19 mouse cellular contexts compared by ENCODE assay signal in the genomic region with DNA sequence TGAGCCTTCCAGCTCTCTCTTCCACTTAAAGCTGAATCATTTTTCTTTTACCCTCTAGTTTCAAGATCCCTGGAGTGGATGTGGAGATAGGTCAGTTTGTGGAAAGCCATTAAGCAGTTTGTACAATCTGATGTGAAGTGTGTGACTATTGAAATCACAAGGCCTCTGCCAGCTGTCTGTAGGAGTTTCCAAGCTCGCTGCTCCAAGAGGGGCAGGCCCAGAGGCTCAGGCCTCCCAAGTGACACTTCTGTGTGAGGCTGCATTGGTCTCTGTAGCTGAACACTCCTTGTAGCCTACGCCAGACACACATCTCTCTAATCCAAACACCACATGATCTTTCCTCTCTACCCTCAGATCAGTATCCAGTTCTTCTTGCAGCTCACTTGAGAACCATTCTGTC.
A peak's percentile ranks its signal among the peaks of the same experiment; 100 is the strongest.
DNase-seq lines count a peak whose midpoint lies in the region; ATAC-seq and TF ChIP-seq lines count a peak whose summit lies in the region.
"Had no signal": no experiment of that assay in that cellular context is flagged by ENCODE, and none has a peak within 500 bp of the region (broad histone marks: within the 10 kb centered on the region; RNA-seq: fewer than 3 reads in every experiment).

No protein-coding gene starts in this region.

- peak; percentile 60; the same call in 1 of the 2 replicates for ATAC-seq in lung, embryonic 14.5 days (ENCODE audit: insufficient read depth)
- no peak for ATAC-seq in midbrain, embryonic 13.5 days
- ATAC-seq: forebrain, embryonic 15.5 days had no signal

- no peak overlapping the region for H3K27ac ChIP-seq in lung, embryonic 14.5 days (ENCODE audit: low read depth)
- no peak overlapping the region for H3K27ac ChIP-seq in midbrain, embryonic 13.5 days
- H3K27ac ChIP-seq: embryonic facial prominence, embryonic 12.5 days; forebrain, embryonic 15.5 days; heart, adult 2 months; hindbrain, embryonic 10.5 days; hindbrain, embryonic 14.5 days had no signal

- H3K27me3 ChIP-seq in lung, embryonic 14.5 days (ENCODE audit: insufficient read depth, low read length): no peaks in the 10 kb centered on the region
- no peaks in the 10 kb centered on the region for H3K27me3 ChIP-seq in midbrain, embryonic 13.5 days
- H3K27me3 ChIP-seq: embryonic facial prominence, embryonic 12.5 days; forebrain, embryonic 15.5 days had no signal

- H3K4me1 ChIP-seq in lung, embryonic 14.5 days (ENCODE audit: insufficient read depth): no peaks in the 10 kb centered on the region
- H3K4me1 ChIP-seq in midbrain, embryonic 13.5 days (replicated peaks): no peaks in the 10 kb centered on the region
- H3K4me1 ChIP-seq: embryonic facial prominence, embryonic 12.5 days; forebrain, embryonic 15.5 days; hindbrain, embryonic 10.5 days had no signal

- no peaks in the 10 kb centered on the region for H3K9me3 ChIP-seq in lung, embryonic 14.5 days (ENCODE audit: low read depth, low read length)
- H3K9me3 ChIP-seq in midbrain, embryonic 13.5 days: no peaks in the 10 kb centered on the region
- H3K9me3 ChIP-seq: embryonic facial prominence, embryonic 12.5 days; forebrain, embryonic 15.5 days; hindbrain, embryonic 10.5 days had no signal

- peak; percentile 41 for DNase-seq in gastrocnemius, postnatal 14 days
- no peak for DNase-seq in gastrocnemius, postnatal 36 days
- peak; percentile 14 for DNase-seq in lung, embryonic 14.5 days
- peak; percentile 54 for DNase-seq in lung, postnatal 10 days
- peak; percentile 29 to 67 for DNase-seq in lung, postnatal 4 days
- DNase-seq in right cerebral cortex, postnatal 25 days: no peak
- no peak for DNase-seq in adrenal gland, adult 8-10 months
- DNase-seq: adrenal gland, adult 2 months; adrenal gland, postnatal 36 days; cerebellum, adult 8-10 months; cerebellum, postnatal 14 days; embryo, embryonic 11 days; heart, adult 2 months had no signal

- no peak overlapping the region for H3K9ac ChIP-seq in lung, embryonic 14.5 days
- no peak overlapping the region for H3K9ac ChIP-seq in midbrain, embryonic 13.5 days (replicated peaks)
- H3K9ac ChIP-seq: embryonic facial prominence, embryonic 12.5 days; forebrain, embryonic 15.5 days; hindbrain, embryonic 14.5 days had no signal

- no peaks in the 10 kb centered on the region for H3K36me3 ChIP-seq in lung, embryonic 14.5 days (ENCODE audit: insufficient read depth)
- no peaks in the 10 kb centered on the region for H3K36me3 ChIP-seq in midbrain, embryonic 13.5 days
- H3K36me3 ChIP-seq: embryonic facial prominence, embryonic 12.5 days; forebrain, embryonic 15.5 days; hindbrain, embryonic 10.5 days had no signal

- 40% methylated on average over 2 of the region's 2 CpGs for WGBS in lung, embryonic 14.5 days
- WGBS in midbrain, embryonic 13.5 days: 84% methylated on average over 2 of the region's 2 CpGs

- no peak for TF ChIP-seq CTCF in lung, embryonic 14.5 days (IDR thresholded peaks at IDR 0.05; ENCODE audit: low read depth)

- intact Hi-C loops in gastrocnemius, postnatal 14 days (cut with DNase I; ENCODE audit: low total_unique reads): no loop called here
- intact Hi-C loops in gastrocnemius, postnatal 36 days (cut with DNase I): no loop called here

- H3K4me3 ChIP-seq in lung, embryonic 14.5 days (ENCODE audit: low read depth, low read length): no peak overlapping the region
- no peak overlapping the region for H3K4me3 ChIP-seq in midbrain, embryonic 13.5 days (replicated peaks)
- H3K4me3 ChIP-seq: embryonic facial prominence, embryonic 12.5 days; forebrain, embryonic 15.5 days; heart, adult 2 months; hindbrain, embryonic 10.5 days had no signal

- H3K4me2 ChIP-seq in lung, embryonic 14.5 days: no peak overlapping the region
- H3K4me2 ChIP-seq in midbrain, embryonic 13.5 days (replicated peaks): no peak overlapping the region
- H3K4me2 ChIP-seq: embryonic facial prominence, embryonic 12.5 days; forebrain, embryonic 15.5 days; heart, embryonic 11.5 days; hindbrain, embryonic 14.5 days had no signal

Comparison
In these comparisons a context has a peak if more than half of its experiments do, and no peak if none do; other contexts are left out.
1. DNase-seq: peak in gastrocnemius, postnatal 14 days (single experiment), lung, embryonic 14.5 days (single experiment), lung, postnatal 10 days (single experiment) and lung, postnatal 4 days (2 of 2); none in gastrocnemius, postnatal 36 days (0 of 2), right cerebral cortex, postnatal 25 days (single experiment) and adrenal gland, adult 8-10 months (single experiment).